Mouse (Mus musculus): ENCODE data around the gene Hexim1. TPM values are rescaled to one million over a fixed set of nuclear protein-coding genes. Genes with fewer than 3 reads are reported as not detected.

Hexim1 gene
- polyA plus RNA-seq, 1 experiment from 2014 or later: 4.7 TPM

DNA sequence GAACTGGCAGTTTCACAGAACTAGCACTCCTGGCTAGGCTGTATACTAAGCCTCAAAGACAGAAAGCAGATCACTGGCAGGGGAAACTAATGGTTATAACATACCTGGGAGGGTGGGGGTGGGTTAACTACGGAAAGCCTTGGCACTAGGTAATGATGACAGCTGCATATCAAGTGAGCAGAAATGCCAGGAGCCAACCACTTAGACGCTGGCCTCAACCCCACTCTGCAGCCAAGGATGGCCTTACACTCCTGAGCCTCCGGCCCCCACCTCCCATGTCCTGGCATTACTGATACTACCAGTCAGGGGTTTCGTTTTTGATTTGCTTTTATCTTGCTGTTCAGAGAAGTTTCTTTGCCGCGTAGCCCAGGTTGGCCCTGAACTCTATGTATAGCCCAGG is 20.2 kb upstream of the Hexim1 start:
- Histone ChIP-seq H3K27ac (ENCODE audit: low read depth, low read length) (no peak overlapping the region), H3K36me3 (ENCODE audit: control insufficient read depth, insufficient read depth, low read length) (no peaks in the 10 kb centered on the region), H3K4me2 (ENCODE audit: low read length) (no peak overlapping the region), H3K4me1 (ENCODE audit: control insufficient read depth, insufficient read depth, low read depth, low read length) (no peaks in the 10 kb centered on the region; the same call in 1 of the 2 replicates), H3K4me3 (ENCODE audit: low read length) (no peak overlapping the region), H3K27me3 (replicated peaks; ENCODE audit: control insufficient read depth, insufficient read depth, low read length) (peaks cover 9% of the 10 kb centered on the region; the same call in 1 of the 2 replicates), H3K9ac (ENCODE audit: low read depth, low read length) (no peak overlapping the region), H3K9me3 (ENCODE audit: control insufficient read depth, low read length) (no peaks in the 10 kb centered on the region)
- ATAC-seq: no peak
- WGBS: 93% methylated on average over 6 of the region's 6 CpGs

DNA sequence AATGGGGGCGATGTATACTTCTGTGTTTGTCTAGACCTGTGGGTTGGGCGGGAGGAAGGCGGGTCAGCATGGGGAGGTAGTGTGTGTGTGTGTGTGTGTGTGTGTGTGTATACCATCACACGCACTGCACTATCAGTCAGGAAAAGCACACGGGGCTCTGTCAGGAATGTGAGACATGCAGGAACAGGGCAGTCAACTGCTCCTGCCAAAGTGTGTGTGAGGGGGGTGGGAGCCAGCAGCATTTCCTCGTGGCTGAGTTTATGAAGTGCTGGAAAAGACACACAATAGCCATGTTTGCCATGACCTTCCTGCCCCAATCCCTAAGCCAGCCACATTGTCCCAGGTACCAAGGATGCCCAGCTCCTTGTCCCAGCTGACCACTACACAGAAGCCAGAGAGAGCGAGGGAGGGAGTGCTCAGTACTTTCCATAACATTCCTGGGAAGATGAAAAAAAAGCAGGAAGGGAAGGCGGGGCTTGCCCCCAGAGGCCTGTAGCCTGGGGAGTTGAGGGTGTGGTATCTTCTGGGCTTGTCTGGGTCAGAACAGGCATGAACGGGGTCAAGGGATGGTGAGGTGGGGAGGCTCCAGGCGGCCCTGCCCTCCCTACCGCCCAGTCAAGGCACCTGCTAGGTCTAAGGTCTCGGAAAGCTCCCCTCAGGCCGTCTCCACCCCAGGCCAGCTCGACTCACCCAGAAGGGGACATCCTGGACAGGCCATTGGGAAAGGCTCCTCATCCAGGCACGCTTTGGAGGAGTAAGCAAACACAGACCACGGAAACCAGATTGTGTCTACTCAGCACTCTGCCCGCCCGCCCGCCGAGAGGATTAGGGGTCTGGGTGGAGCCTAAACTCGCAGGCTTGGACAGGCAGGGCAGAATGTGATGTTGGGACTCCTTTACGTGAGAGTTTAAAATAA is 18.8 kb upstream of the Hexim1 start:
- H3K27me3 ChIP-seq (replicated peaks; ENCODE audit: control insufficient read depth, insufficient read depth, low read length): peaks cover 9% of the 10 kb centered on the region; the same call in 1 of the 2 replicates

DNA sequence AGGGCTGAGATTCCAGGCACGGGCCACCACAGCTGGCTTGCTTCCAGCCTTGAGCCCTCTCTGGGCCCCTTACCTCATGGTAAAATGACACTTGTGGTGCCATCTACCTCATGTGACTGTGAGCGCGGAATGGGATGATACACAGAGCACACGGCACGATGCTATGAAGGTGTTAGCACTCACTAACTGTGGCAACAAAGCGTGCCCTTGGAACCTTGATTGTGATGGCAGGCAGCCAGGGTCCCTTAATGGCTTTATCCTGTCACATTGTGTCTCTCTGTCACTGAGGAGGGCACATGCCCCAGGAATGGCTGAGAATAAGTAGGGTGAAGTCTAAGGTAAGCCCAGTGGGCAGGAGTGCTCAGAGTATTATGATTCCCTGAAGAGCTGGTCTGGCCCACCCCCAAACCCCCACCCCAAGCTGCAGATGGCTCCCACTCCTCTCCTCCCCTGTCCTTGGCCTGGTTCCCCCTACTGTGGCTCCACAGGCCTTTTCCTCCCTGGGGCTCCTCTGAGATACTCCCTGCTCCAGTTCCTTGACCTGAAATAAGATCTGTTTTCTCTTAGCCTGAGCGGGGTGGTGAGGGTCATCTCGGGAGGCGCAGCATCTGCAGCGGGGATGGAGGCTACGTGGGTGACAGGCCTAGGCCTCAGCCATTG is 17.4 kb upstream of the Hexim1 start:
- Histone ChIP-seq H3K27me3 (replicated peaks; ENCODE audit: control insufficient read depth, insufficient read depth, low read length) (peaks cover 9% of the 10 kb centered on the region; the same call in 1 of the 2 replicates), H3K27ac (ENCODE audit: low read depth, low read length) (no peak overlapping the region), H3K9ac (ENCODE audit: low read depth, low read length) (no peak overlapping the region), H3K4me3 (ENCODE audit: low read length) (no peak overlapping the region), H3K36me3 (ENCODE audit: control insufficient read depth, insufficient read depth, low read length) (no peaks in the 10 kb centered on the region), H3K4me2 (ENCODE audit: low read length) (no peak overlapping the region), H3K9me3 (ENCODE audit: control insufficient read depth, low read length) (no peaks in the 10 kb centered on the region), H3K4me1 (ENCODE audit: control insufficient read depth, insufficient read depth, low read depth, low read length) (peaks cover 16% of the 10 kb centered on the region)
- no peak for ATAC-seq
- WGBS: 65% methylated on average over 11 of the region's 11 CpGs

More for the DNA sequence above, 18.8 kb upstream of the Hexim1 start:
- Histone ChIP-seq H3K4me2 (ENCODE audit: low read length) (no peak overlapping the region), H3K36me3 (ENCODE audit: control insufficient read depth, insufficient read depth, low read length) (no peaks in the 10 kb centered on the region), H3K9me3 (ENCODE audit: control insufficient read depth, low read length) (no peaks in the 10 kb centered on the region), H3K27ac (ENCODE audit: low read depth, low read length) (no peak overlapping the region), H3K9ac (ENCODE audit: low read depth, low read length) (no peak overlapping the region), H3K4me3 (ENCODE audit: low read length) (no peak overlapping the region), H3K4me1 (ENCODE audit: control insufficient read depth, insufficient read depth, low read depth, low read length) (peaks cover 7% of the 10 kb centered on the region)
- 36% methylated on average over 22 of the region's 22 CpGs for WGBS
- ATAC-seq: no peak

DNA sequence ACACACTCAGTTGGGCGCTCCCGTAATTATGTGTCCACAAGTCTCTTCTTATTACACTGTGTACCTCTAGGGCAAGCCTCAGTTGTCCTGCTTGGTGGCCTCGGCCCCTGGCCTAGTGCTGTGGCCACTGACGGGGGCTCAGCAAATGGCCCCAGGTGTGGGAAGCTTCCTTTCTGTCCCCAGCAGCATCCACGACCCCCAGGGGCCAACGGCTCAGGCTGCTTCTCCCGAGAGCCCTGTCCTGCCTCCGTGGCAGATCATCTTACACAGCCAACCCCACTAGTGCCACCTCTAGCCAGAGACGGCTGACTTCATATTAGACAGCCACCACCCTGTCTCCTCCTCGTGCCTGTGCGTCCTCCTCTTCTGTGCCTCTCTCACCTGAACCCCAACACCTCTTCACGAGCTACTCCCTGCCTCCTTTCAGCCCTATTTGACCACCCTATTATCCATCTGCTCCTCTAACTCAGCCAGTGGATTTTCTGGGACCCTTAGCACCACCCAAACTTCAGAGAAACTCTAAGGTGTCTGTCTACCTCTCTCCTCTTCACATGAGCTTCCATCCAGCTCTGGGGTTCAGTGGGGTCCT is 16.6 kb upstream of the Hexim1 start:
- Histone ChIP-seq H3K27me3 (replicated peaks; ENCODE audit: control insufficient read depth, insufficient read depth, low read length) (peaks cover 9% of the 10 kb centered on the region; the same call in 1 of the 2 replicates), H3K4me2 (ENCODE audit: low read length) (no peak overlapping the region), H3K36me3 (ENCODE audit: control insufficient read depth, insufficient read depth, low read length) (no peaks in the 10 kb centered on the region), H3K4me3 (ENCODE audit: low read length) (no peak overlapping the region), H3K27ac (ENCODE audit: low read depth, low read length) (no peak overlapping the region), H3K9ac (ENCODE audit: low read depth, low read length) (no peak overlapping the region), H3K4me1 (ENCODE audit: control insufficient read depth, insufficient read depth, low read depth, low read length) (peaks cover 16% of the 10 kb centered on the region), H3K9me3 (ENCODE audit: control insufficient read depth, low read length) (no peaks in the 10 kb centered on the region)
- ATAC-seq: no peak
- WGBS: 55% methylated on average over 12 of the region's 12 CpGs

DNA sequence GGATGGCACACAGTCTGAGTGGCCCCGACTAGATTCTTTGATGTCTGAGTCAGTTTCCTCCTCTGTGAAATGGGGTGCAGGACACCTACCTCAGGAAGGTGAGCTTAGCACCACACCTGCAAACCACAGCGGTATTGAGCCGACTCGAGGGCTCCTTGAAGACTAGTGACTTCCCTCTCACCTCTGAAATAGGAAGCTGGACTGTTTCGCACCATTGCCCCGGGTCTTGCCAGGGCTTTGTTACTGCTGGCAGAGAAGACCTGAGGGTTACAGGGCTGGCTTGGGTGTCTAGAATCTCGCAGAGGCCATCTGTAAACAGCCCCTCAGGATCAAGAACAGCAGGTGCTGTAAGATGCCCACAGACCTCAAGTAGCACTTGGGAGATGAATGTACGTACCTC is 15.7 kb upstream of the Hexim1 start:
- 75% methylated on average over 8 of the region's 8 CpGs for WGBS
- Histone ChIP-seq H3K9ac (ENCODE audit: low read depth, low read length) (no peak overlapping the region), H3K9me3 (ENCODE audit: control insufficient read depth, low read length) (no peaks in the 10 kb centered on the region), H3K4me1 (ENCODE audit: control insufficient read depth, insufficient read depth, low read depth, low read length) (peaks cover 16% of the 10 kb centered on the region), H3K4me3 (ENCODE audit: low read length) (no peak overlapping the region), H3K36me3 (ENCODE audit: control insufficient read depth, insufficient read depth, low read length) (no peaks in the 10 kb centered on the region), H3K4me2 (ENCODE audit: low read length) (no peak overlapping the region), H3K27ac (ENCODE audit: low read depth, low read length) (no peak overlapping the region), H3K27me3 (replicated peaks; ENCODE audit: control insufficient read depth, insufficient read depth, low read length) (peaks cover 9% of the 10 kb centered on the region; the same call in 1 of the 2 replicates)
- ATAC-seq: no peak

DNA sequence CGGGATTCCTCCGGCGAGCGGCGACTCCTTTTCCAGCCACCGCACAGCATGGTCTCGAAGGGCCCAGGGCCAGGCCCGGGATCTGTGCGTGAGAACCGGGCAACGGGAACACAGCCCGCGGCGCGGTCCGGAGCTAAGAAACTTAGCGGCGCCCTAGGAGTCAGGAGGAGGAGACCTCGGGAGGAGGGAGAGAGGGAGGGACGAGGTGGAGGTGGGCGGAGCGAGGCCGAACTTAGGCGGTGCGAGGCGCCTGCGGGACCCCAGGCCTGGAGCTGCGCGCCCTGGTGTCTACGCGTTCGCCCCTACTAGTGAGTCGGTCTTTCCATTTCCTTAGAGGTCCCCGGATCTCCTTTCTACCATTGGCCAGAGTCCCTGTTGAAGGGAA is 14.6 kb upstream of the Hexim1 start, which contains the start of the genes Plcd3 and Acbd4:
Gene Plcd3 (minus strand): TSS at position 178 of the 385 bp plus-strand sequence.
Gene Acbd4 (plus strand): TSS at position 202 of the 385 bp plus-strand sequence.
- Histone ChIP-seq H3K9ac (ENCODE audit: low read depth, low read length) (peak within 1 kb of the TSS; percentile 41), H3K27me3 (replicated peaks; ENCODE audit: control insufficient read depth, insufficient read depth, low read length) (peaks cover 9% of the 10 kb centered on the region; the same call in 1 of the 2 replicates), H3K4me3 (ENCODE audit: low read length) (peak within 1 kb of the TSS; percentile 49), H3K36me3 (ENCODE audit: control insufficient read depth, insufficient read depth, low read length) (no peaks in the 10 kb centered on the region), H3K27ac (ENCODE audit: low read depth, low read length) (no peak within 1 kb of the TSS), H3K4me1 (ENCODE audit: control insufficient read depth, insufficient read depth, low read depth, low read length) (peaks cover 16% of the 10 kb centered on the region), H3K4me2 (ENCODE audit: low read length) (peak within 1 kb of the TSS; percentile 76), H3K9me3 (ENCODE audit: control insufficient read depth, low read length) (no peaks in the 10 kb centered on the region)
- peak; percentile 48 for ATAC-seq
- WGBS: under 1% methylated on average over 34 of the region's 34 CpGs

DNA sequence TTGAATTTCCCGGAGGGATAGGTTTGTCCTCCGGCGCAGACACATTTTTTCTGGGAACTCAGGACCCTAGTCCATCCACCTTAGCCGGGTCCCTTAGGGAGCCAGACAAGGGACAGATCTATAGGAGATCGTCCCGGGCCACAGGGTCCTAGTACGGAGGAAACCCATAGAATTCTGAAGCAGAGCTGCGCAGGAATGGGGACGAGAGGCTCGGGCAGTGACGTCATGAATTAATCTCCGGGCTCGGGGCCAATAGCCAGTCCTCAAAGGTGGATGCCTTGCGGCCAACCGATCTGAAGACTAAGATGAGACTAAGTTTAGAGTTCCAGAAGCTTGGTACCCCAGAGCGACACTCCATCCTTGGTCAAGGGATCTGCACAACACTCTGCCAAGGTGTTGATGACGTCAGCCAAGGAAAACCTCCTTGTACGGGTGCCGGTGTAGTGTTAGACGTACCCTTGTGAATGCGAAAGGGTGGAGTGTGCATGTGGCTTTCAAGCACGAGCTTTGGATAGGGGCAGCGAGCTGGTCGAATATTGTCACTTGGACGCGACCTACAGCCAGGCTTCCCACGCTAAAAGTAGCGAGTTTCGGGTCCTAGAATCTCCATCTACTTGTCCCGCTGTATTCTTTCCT is 14.0 kb upstream of the Hexim1 start:
- Histone ChIP-seq H3K27me3 (replicated peaks; ENCODE audit: control insufficient read depth, insufficient read depth, low read length) (peaks cover 9% of the 10 kb centered on the region; the same call in 1 of the 2 replicates), H3K9me3 (ENCODE audit: control insufficient read depth, low read length) (no peaks in the 10 kb centered on the region), H3K4me2 (ENCODE audit: low read length) (peak overlapping the region; percentile 76), H3K27ac (ENCODE audit: low read depth, low read length) (no peak overlapping the region), H3K9ac (ENCODE audit: low read depth, low read length) (peak overlapping the region; percentile 41), H3K4me3 (ENCODE audit: low read length) (peak overlapping the region; percentile 49), H3K4me1 (ENCODE audit: control insufficient read depth, insufficient read depth, low read depth, low read length) (peaks cover 16% of the 10 kb centered on the region), H3K36me3 (ENCODE audit: control insufficient read depth, insufficient read depth, low read length) (no peaks in the 10 kb centered on the region)
- WGBS: 3% methylated on average over 30 of the region's 30 CpGs
- ATAC-seq: peak; percentile 31

DNA sequence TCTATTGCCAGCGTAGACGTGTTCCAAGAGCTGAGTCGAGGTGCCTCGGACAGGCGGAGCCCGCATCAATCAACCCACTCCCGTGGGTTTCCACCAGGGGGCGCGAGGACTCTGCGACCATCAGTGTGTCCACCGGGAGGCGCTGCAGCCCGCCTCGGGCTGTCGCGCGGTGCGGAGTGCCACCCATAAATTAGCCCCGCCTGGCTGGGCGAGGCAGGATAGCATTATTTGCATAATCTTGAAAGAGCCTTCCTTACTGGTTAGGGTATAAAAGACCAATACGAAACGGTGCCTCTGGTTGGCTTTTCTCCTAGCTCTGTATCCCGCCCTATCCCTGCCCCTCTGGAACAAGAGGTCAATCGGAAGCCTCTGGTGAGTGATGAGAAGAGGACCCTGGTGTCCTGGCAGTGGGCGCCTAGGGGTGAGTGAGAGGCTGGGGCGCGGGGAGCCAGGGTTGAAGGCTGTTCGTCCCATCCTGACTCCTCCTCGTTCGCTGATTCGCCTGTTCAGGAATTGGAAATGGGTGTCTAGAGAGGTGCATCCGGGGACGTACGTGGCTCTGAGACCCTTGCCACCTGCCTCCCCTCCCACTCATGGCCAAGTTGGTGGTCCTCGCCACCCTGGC is 13.2 kb upstream of the Hexim1 start:
- Histone ChIP-seq H3K9ac (ENCODE audit: low read depth, low read length) (peak overlapping the region; percentile 62), H3K27ac (ENCODE audit: low read depth, low read length) (0 out of 2 replicates have a peak overlapping the region, but pooled peaks have one; percentile 3), H3K4me2 (ENCODE audit: low read length) (peak overlapping the region; percentile 76), H3K4me1 (ENCODE audit: control insufficient read depth, insufficient read depth, low read depth, low read length) (peaks cover 16% of the 10 kb centered on the region), H3K36me3 (ENCODE audit: control insufficient read depth, insufficient read depth, low read length) (no peaks in the 10 kb centered on the region), H3K9me3 (ENCODE audit: control insufficient read depth, low read length) (no peaks in the 10 kb centered on the region), H3K27me3 (replicated peaks; ENCODE audit: control insufficient read depth, insufficient read depth, low read length) (peaks cover 9% of the 10 kb centered on the region; the same call in 1 of the 2 replicates), H3K4me3 (ENCODE audit: low read length) (peak overlapping the region; percentile 49)
- under 1% methylated on average over 35 of the region's 35 CpGs for WGBS
- peak; percentile 89 for ATAC-seq
